Mouse (Mus musculus): Measurements from ENCODE around the gene Caskin1. TPM values are rescaled to one million over a fixed set of nuclear protein-coding genes. Genes with fewer than 3 reads are reported as not detected.

Gene Caskin1
- polyA plus RNA-seq, 1 experiment: not detected

- H3K27ac ChIP-seq (ENCODE audit: insufficient read depth, low read length): no peak overlapping the region
- no peak overlapping the region for H3K4me3 ChIP-seq (ENCODE audit: insufficient read depth, low read length)
- TF ChIP-seq CTCF (IDR thresholded peaks at IDR 0.05; ENCODE audit: borderline replicate concordance, insufficient read depth, low read length) (no peak), POLR2A (IDR thresholded peaks at IDR 0.05; ENCODE audit: low read depth, low read length) (no peak)
- no peaks in the 10 kb centered on the region for H3K4me1 ChIP-seq (ENCODE audit: control insufficient read depth, insufficient read depth, low read length)
These were observed 18.8 kb downstream of the Caskin1 start for GRCm38 (mm10) chr17:24507129-24507664.

GRCm38 (mm10) chr17:24507806-24508460 is 19.5 kb downstream of the Caskin1 start:
- Histone ChIP-seq H3K4me3 (ENCODE audit: insufficient read depth, low read length) (no peak overlapping the region), H3K4me1 (ENCODE audit: control insufficient read depth, insufficient read depth, low read length) (no peaks in the 10 kb centered on the region), H3K27ac (ENCODE audit: insufficient read depth, low read length) (no peak overlapping the region)
- TF ChIP-seq POLR2A (IDR thresholded peaks at IDR 0.05; ENCODE audit: low read depth, low read length): no peak
- TF ChIP-seq CTCF (IDR thresholded peaks at IDR 0.05; ENCODE audit: borderline replicate concordance, insufficient read depth, low read length): no peak

- Histone ChIP-seq H3K4me3 (ENCODE audit: insufficient read depth, low read length) (no peak overlapping the region), H3K4me1 (ENCODE audit: control insufficient read depth, insufficient read depth, low read length) (no peaks in the 10 kb centered on the region), H3K27ac (ENCODE audit: insufficient read depth, low read length) (no peak overlapping the region)
- TF ChIP-seq POLR2A (IDR thresholded peaks at IDR 0.05; ENCODE audit: low read depth, low read length) (no peak), CTCF (IDR thresholded peaks at IDR 0.05; ENCODE audit: borderline replicate concordance, insufficient read depth, low read length) (no peak)
These were observed 25.2 kb downstream of the Caskin1 start for GRCm38 (mm10) chr17:24513609-24514008.

- no peak overlapping the region for H3K4me3 ChIP-seq (ENCODE audit: insufficient read depth, low read length)
- no peak overlapping the region for H3K27ac ChIP-seq (ENCODE audit: insufficient read depth, low read length)
These were observed 26.2 kb downstream of the Caskin1 start for GRCm38 (mm10) chr17:24514270-24515257.

GRCm38 (mm10) chr17:24520450-24520849 is 32.0 kb downstream of the Caskin1 start:
- no peak for TF ChIP-seq CTCF (IDR thresholded peaks at IDR 0.05; ENCODE audit: borderline replicate concordance, insufficient read depth, low read length)
- no peak for TF ChIP-seq POLR2A (IDR thresholded peaks at IDR 0.05; ENCODE audit: low read depth, low read length)
- 0 out of 2 replicates have a peak, but pooled peaks cover 7% of the 10 kb centered on the region for H3K4me1 ChIP-seq (ENCODE audit: control insufficient read depth, insufficient read depth, low read length)
- no peak overlapping the region for H3K4me3 ChIP-seq (ENCODE audit: insufficient read depth, low read length)
- H3K27ac ChIP-seq (ENCODE audit: insufficient read depth, low read length): no peak overlapping the region

More at GRCm38 (mm10) chr17:24514270-24515257, 26.2 kb downstream of the Caskin1 start:
- H3K4me1 ChIP-seq (ENCODE audit: control insufficient read depth, insufficient read depth, low read length): no peaks in the 10 kb centered on the region
- TF ChIP-seq CTCF (IDR thresholded peaks at IDR 0.05; ENCODE audit: borderline replicate concordance, insufficient read depth, low read length) (no peak), POLR2A (IDR thresholded peaks at IDR 0.05; ENCODE audit: low read depth, low read length) (no peak)

GRCm38 (mm10) chr17:24524734-24525133 is 36.3 kb downstream of the Caskin1 start:
- TF ChIP-seq POLR2A (IDR thresholded peaks at IDR 0.05; ENCODE audit: low read depth, low read length) (no peak), CTCF (IDR thresholded peaks at IDR 0.05; ENCODE audit: borderline replicate concordance, insufficient read depth, low read length) (no peak)
- Histone ChIP-seq H3K4me1 (ENCODE audit: control insufficient read depth, insufficient read depth, low read length) (peaks cover 7% of the 10 kb centered on the region; the same call in 1 of the 2 replicates), H3K4me3 (ENCODE audit: insufficient read depth, low read length) (no peak overlapping the region), H3K27ac (ENCODE audit: insufficient read depth, low read length) (no peak overlapping the region)

- peaks cover 7% of the 10 kb centered on the region; the same call in 1 of the 2 replicates for H3K4me1 ChIP-seq (ENCODE audit: control insufficient read depth, insufficient read depth, low read length)
These were observed 38.9 kb downstream of the Caskin1 start for GRCm38 (mm10) chr17:24527315-24527714.

GRCm38 (mm10) chr17:24527723-24528559 is 39.5 kb downstream of the Caskin1 start, which contains the start of gene Traf7:
Gene Traf7 (minus strand): TSS chr17:24527938.
- peak within 1 kb of the TSS; percentile 88 for H3K4me3 ChIP-seq (ENCODE audit: insufficient read depth, low read length)
- peak; percentile 100 for TF ChIP-seq POLR2A (IDR thresholded peaks at IDR 0.05; ENCODE audit: low read depth, low read length)
- TF ChIP-seq CTCF (IDR thresholded peaks at IDR 0.05; ENCODE audit: borderline replicate concordance, insufficient read depth, low read length): no peak
- H3K4me1 ChIP-seq (ENCODE audit: control insufficient read depth, insufficient read depth, low read length): peaks cover 7% of the 10 kb centered on the region; the same call in 1 of the 2 replicates
- peak within 1 kb of the TSS; percentile 89 for H3K27ac ChIP-seq (ENCODE audit: insufficient read depth, low read length)

More at GRCm38 (mm10) chr17:24527315-24527714, 38.9 kb downstream of the Caskin1 start:
- Histone ChIP-seq H3K27ac (ENCODE audit: insufficient read depth, low read length) (peak overlapping the region; percentile 88), H3K4me3 (ENCODE audit: insufficient read depth, low read length) (peak overlapping the region; percentile 82)
- TF ChIP-seq POLR2A (IDR thresholded peaks at IDR 0.05; ENCODE audit: low read depth, low read length) (no peak), CTCF (IDR thresholded peaks at IDR 0.05; ENCODE audit: borderline replicate concordance, insufficient read depth, low read length) (no peak)

GRCm38 (mm10) chr17:24528560-24528918 is 40.1 kb downstream of the Caskin1 start:
- H3K4me1 ChIP-seq (ENCODE audit: control insufficient read depth, insufficient read depth, low read length): peaks cover 7% of the 10 kb centered on the region; the same call in 1 of the 2 replicates
- peak overlapping the region; percentile 89 for H3K27ac ChIP-seq (ENCODE audit: insufficient read depth, low read length)
- TF ChIP-seq POLR2A (IDR thresholded peaks at IDR 0.05; ENCODE audit: low read depth, low read length) (peak; percentile 51; the same call in 1 of the 2 replicates), CTCF (IDR thresholded peaks at IDR 0.05; ENCODE audit: borderline replicate concordance, insufficient read depth, low read length) (no peak)
- peak overlapping the region; percentile 88 for H3K4me3 ChIP-seq (ENCODE audit: insufficient read depth, low read length)

Measured in embryonic fibroblast, embryonic 13.5 days (primary cell).